Mouse (Mus musculus) kidney, postnatal 25 days (tissue): ENCODE data around the gene Pithd1.
A peak's percentile ranks its signal among the peaks of the same experiment; 100 is the strongest.

ENCODE experiments used
- DNase-seq, 2 experiments: peaks; one replicate each; pipeline ENCODE4 v3.0.0; 2021; ENCODE audit warnings: mixed read lengths in 2 of 2

Gene Pithd1

GRCm38 (mm10) chr4:135986943-135987710, at the start of gene Pithd1:
TSS of gene Pithd1 (minus strand) at chr4:135987264.
- DNase-seq = peak; percentile 89 to 94

GRCm38 (mm10) chr4:136035078-136035477, 48.0 kb upstream of the Pithd1 start:
- DNase-seq = no peak

DNA sequence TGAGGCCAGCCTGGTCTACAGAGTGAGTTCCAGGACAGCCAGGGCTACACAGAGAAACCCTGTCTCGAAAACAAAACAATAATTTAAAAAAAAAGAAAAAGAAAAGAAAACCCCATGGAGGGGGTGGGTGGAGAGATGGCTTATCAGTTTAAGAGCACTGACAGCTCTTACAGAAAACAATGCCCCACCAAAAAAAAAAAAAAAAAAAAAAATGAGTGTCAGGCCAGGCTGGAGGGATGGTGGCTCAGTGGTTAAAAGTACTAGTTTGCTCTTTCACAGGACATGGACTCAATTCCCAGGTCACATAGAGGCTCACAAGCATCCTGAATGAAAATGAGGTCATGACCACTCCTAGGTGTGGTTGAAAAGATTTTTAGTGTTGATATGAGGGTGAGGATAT, 46.2 kb upstream of the Pithd1 start:
- no peak for DNase-seq

DNA sequence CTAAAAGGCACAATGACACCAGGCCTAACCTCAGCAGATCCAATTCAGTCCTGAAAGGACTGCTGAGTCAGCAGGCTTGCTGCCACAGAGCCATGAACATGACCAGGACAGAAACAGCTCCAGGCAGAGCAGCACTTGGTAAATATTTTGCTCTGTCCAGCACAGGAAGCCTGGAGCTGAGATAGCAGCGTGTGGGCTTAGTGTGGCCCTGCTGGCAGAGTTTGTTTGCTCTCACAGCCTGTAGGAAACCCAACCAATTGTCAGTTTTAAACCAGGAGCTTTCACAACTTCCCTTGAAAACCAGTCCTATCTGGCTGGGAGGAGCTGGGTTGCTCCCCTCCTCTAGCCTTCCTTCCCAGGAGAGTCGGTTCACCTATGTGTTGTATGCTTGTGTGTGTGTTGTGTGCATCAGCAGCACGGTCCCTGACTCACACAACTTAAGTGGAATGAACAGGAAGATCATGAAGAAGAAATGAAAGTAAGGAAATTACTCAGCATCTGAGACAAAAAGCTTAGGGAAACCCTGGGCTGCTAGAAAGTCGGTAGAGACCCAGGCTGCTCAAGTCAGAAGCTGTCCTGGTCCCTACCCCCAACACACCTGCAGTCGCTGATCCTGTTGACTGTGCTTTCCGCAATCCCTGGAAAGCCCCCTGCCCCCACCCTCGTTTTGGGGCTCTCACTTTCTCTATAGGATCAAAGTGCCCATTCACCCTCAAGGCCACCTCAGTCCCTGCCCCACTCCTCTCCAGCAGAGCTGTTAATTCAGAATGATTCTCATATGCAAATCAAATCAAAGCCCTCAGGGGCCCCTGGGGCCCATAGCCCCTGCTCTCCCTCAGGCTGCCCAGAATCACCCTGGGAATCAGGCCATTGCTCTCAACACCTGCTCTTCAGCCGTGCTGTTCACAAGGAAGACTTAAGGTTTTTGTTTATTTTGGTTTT, 44.2 kb upstream of the Pithd1 start:
- DNase-seq = peak; percentile 51 to 73

DNA sequence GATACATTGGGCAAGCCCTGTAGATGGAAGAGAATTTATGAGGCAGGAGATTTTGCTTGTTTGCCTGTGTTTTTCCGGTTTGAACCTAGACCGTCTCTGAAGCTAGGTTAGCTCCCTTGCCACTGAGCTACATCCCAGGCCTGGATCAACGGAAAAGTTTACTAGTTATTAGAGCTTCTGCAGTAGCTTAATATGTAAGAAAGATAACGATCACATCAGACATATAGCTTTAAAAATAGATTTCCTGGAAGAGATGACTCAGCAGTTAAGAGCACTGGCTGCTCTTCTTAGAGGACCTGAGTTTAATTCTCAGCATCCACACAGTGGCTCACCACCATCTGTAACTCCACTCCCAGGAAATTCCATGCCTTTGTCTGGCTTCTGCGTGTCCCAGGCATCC, 41.6 kb upstream of the Pithd1 start:
- no peak for DNase-seq

DNA sequence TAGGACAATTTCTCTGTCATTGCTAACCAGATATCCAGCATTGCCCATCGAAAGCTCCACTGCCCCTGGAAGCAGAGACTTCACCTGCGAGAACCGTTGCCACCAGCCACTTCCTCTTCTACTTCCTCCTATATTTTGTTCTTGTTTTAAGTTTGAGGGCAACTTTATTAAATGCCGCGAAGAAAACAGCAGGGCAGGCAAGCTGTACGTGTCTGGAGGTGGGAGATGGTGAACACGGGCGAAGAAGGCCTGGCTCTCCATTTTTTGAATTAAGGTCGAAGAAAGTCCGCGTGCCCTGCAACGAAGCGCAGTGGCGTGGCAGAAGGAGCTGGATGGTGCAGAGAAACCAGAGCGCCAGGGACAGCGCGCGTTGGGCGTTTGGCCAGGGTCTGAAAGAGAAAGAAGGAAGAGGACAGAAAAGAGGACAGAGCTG, 41.1 kb upstream of the Pithd1 start:
- no peak for DNase-seq

DNA sequence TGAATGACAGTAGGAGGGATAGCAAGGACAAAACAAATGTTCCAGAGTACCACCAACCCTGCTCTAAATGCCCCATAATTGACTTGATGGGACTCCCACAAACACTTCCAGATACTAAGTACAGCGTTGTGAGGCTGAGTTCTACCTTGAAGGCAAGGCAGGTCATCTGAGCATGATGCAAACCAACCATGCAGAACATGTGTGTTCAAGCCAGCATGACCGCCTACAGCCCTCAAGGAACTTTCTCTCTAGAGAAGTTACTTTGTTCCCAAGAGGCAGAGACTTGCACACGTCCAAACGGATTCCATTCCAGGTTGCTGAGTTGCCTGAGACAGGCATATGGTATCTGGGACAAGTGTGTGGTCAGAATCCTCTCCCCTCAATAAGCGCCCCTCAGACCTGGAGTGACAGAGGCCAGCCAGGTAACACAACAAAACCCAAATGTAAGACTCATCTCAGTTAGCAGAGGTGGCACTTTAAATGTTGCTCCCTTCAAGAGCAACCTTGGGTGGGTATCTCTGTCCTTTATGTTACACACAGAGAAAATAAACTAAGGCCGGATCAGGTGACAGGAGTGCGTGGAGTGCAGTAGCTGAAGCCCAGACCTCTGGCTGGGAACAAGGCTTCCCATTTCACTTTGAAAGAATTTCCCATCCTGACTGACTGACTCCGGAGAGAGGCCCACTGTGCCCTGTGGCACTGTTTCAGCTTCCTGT, 40.5 kb upstream of the Pithd1 start:
- DNase-seq = peak; percentile 37 to 60

DNA sequence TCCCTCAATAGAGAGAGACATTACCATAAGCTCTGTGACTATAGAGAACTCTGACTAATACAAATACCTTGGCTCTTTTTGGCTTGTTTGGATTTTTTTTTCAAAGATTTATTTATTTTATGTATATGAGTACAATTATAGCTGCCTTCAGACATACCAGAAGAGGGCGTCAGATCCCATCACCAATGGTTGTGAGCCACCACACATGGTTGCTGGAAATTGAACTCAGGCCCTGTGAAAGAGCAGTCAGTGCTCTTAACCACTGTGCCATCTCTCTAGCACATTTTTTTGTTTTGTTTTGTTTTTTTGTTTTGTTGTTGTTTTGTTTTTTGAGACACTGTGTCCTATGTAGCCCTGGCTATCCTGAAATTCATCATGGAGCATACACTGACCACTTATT, 38.3 kb upstream of the Pithd1 start:
- no peak for DNase-seq

GRCm38 (mm10) chr4:136022924-136023323, 35.9 kb upstream of the Pithd1 start:
- peak; percentile 39 to 54 for DNase-seq

- peak; percentile 100 for DNase-seq
Measured at GRCm38 (mm10) chr4:136021549-136022047, 34.5 kb upstream of the Pithd1 start, which contains the start of gene Eloa. TSS of gene Eloa (minus strand) at chr4:136021763.

DNA sequence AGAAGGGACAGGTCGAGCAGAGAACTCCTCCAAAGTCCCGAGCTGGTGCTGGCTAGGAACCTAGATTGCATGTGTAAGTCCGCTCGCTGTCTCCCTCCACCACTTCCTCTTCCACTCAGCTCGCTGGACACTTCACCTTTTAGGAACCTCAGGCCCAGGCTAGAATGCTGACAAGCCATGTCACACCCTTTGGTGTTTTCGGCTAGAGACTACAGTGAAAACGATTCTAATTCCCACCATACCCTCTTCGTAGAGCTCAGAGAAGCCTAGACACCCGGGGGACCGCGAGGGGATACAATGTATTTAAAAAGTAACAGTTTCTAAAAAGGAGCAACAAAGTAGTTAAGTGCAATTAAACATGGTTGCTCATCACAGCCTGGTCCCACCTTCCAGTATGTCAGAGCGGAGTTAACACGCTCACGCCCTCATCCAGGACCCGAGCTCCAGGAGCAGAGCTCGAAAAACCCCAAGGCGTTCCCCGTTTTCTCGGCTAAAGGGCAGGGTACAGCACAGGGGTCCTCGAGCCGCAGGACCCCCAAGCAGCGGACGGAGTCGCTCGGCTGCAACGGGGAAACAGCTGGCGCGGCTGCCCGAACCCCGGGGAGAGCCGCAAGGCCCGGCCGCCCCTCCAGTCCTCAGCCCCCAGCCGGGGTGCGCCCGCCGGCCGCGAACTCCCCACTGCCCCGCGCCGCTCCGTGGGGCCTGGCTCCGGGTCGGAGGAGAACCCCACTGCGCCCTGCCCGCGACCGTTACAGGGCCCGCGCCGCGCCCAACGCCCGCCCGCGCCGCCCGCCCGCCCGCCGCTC, 33.9 kb upstream of the Pithd1 start:
- DNase-seq = peak; percentile 22 to 53

DNA sequence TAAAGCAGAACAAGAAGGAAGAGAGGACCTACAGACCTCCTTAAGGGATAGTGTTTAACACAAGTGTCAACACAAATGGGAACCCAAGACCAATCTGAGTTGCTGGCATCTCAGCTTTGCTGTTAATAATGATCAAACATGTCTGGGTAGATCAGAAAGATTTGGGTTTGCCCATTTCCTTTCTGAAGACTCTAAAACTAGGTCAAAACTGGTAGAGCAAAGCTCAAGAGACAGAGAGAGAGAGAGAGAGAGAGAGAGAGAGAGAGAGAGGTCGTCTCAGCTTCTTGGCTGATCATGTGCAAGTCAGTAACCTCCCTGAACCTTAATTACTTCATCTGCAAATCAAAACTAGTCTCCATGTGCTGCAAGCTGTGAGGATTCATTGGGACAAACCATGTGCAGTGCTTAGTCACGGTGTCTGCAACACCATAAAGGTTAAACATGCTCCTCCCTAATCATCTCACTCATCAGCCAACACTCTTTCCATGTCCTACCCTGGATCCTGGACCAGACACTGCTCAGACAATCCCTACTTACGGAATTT, 29.1 kb upstream of the Pithd1 start:
- DNase-seq = peak in 1 of 2 experiments; percentile 1

- DNase-seq = peak in 1 of 2 experiments; percentile 4
Measured at GRCm38 (mm10) chr4:136010586-136010985, 23.5 kb upstream of the Pithd1 start.

DNA sequence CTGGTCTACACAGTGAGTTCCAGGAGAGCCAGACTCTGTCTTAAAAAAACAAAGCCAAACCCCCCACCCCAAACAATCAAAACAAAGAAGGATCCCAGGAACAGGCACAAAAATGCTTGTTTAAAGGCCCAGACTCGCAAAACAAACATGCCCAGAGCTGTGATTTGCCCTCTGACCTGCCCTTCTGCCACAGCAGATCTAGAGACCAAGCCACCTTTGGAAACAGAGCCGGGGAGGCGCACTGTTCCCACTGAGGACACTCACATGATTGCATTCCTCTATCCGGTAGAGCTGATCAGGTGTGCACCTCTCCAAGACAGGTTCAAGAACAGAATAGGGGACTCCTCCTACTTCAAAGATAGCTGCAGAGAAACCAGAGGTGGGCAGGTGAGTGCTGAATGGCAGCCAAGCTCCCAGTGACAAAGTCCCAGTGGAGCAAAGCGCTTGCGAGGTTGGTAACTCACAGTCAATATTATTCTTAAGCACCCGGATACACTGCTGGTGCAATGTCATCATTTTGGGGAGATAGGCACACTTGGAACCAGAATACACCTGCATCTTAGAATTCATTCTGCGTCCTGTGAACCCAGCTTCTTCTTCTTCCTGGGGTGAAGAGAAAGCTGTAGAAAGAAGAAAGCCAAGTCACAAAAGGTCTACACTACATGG, 21.9 kb upstream of the Pithd1 start:
- peak in 1 of 2 experiments; percentile 27 for DNase-seq

GRCm38 (mm10) chr4:136006821-136007220, 19.8 kb upstream of the Pithd1 start:
- DNase-seq = peak in 1 of 2 experiments; percentile 15

- DNase-seq = peak; percentile 33 to 47
Measured at GRCm38 (mm10) chr4:136004921-136005320, 17.9 kb upstream of the Pithd1 start.

- peak in 1 of 2 experiments; percentile 26 for DNase-seq
Measured at GRCm38 (mm10) chr4:136004107-136004675, 17.1 kb upstream of the Pithd1 start.

DNA sequence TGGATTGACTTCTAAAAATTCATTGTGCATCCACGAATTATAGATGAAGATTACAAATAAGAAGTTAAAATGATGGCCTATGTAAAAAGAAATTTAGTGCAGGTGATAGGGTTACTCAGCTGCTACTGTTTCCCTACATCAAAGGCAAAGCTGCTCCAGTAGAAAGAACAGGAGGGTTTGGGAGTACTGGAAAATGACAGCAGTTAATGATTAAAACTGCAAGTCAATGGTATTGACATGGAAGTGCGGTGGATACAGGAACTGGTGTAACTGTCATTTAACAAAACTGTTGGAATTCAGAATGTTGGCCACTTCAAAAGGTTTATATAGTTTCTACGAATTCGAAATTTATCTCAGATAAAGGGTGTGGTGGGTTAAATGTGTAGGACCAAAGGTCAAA, 8.1 kb upstream of the Pithd1 start:
- no peak for DNase-seq

DNA sequence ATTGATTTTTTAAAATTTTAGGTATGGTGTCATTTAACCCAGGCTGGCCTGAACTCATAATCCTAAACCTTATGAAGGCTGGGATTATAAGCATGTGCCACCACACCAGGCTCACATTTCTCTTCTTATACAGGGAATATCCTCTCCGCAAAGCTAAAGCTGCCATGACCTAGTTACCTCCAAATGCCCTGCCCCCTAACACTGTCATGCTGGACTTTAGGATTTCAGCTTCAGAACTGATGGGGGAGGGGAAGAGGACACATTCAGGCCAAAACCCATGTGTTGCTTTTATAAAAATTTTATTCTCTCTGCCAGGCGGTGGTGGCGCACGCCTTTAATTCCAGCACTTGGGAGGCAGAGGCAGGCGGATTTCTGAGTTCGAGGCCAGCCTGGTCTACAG, 6.9 kb upstream of the Pithd1 start:
- DNase-seq = no peak

GRCm38 (mm10) chr4:135987714-135988113, 650 bp upstream of the Pithd1 start:
- no peak for DNase-seq
